Mouse (Mus musculus) ES-CJ7 (cell line): ENCODE data around the gene Gabrb1.

Experiments
- DNase-seq: peaks from one replicate; pipeline ENCODE4 v3.0.0; 2011; ENCODE audit warnings: low read depth, low spot score

Gene Gabrb1

DNA sequence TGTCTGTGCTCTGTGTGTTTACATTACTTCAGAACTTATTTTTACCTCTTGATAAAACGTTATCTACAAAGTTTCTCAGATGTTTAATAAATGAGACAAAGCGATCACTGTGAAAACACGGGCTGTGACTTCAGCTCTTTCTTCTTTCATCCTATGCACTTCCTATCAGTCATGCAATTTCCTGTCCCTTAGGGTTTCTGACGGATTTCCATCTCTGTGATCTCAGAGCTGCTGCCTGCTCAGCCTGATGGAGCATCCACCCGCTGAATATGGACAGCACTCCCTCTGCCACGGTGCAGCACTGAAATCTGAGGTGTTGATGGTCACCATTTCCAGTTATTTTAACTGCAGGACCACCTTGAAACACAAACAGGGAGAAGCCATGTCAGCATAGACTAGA lies 501.6 kb downstream of the Gabrb1 start:
- DNase-seq: no peak

DNA sequence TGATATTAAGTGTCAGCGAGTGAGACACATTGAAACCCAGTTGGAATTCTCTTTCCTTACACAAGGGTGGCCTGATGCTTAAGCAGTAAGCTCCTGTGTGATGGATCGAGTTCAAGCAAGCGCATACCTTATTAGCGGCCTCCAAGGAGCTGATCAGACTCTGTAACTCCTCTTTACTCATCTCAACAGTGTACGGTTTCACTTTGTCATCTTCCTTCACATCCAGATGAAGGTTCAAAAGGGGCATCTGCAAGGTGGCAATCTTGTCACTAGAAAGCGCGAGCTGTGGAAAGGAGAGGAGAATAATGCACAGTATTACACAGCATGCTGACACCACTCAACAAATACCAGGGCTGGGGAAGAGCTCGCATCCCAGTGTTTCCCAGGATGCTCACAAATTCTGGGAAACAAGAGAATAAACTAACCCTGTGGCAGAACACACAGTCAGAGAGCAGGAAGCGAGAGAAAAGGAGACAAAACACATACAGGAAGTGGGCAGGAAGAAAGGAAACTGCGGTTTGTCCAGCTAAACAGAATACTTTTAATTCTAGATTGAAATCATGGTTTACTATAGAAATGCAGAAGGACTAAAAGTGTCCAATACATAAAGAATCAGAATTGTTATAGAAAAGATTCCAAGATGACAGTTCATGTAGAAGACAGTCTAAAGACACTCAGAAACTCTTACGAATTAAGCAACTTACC lies 503.0 kb downstream of the Gabrb1 start:
- no peak for DNase-seq

DNA sequence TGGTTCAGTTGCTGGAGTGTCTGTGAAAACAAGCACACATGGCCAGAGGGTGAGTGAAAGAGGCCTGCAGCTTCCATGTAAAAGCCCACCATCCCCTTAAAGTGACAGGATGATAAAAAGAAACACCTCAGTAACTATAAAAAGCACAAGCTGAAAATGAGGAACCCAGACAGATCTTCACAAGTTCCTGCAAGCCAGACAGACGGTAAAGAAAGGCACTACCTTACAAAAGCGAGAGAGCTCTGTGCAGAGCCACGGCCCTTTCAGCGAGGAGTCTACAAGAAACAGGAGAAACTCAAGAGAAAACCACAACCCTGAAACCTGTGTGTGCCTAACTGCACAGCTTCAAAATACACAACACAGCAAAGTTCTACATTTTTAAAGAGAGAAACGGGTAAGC lies 504.9 kb downstream of the Gabrb1 start:
- DNase-seq: no peak

DNA sequence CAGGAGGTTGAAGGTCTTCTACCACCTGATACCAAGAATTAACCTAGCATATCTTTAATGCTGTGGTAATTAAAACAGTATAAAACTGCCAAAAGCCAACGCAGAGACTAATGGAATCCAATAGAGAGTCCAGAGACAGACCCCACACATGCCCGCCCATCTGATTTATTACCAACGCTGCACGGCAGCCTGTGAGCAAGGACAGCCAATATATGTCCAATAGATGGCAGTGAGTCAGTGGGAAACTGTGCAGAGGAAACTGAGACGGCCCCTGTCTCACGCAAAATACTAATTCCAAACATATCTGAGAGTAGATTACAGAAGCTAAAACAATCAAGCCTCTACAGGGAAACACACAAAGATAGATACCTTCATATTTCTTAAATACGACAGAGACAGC lies 506.5 kb downstream of the Gabrb1 start:
- no peak for DNase-seq

DNA sequence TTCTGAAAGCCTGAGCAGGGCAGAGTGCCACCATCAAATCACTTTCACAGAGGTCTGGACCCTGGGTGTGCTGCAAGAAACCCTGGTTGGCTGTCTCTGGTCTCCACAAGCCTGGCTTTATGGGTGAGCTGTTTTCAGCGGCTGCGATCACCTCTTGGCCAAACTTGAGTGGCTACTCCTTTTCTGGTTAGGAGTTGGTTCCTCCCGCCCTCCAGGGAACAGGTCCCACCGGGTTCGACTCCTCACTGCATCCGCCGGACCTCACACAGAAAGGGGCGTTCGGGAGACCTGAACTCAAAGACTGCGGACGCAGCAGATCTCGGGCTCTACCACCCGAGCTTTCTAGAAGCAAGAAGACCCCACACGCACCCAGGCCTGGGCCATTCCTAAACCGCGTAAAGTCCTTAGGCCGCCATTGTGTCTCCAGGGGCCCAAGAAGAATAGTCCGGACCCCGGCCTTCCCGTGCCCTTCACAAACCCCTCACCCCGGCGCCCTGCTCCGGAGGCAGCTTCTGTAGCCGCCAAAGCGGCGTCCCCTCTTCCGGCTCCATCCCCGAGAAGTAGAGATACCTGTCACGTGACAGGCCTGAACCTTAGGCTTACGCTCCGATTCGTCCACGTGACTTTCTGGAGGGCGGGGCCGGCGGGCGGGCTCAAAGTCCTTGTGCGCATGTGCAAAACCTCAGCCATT lies 509.8 kb downstream of the Gabrb1 start, which contains the start of gene Commd8:
Commd8 (minus strand) TSS at position 596 of the 691 bp plus-strand sequence.
- peak; percentile 96 for DNase-seq

DNA sequence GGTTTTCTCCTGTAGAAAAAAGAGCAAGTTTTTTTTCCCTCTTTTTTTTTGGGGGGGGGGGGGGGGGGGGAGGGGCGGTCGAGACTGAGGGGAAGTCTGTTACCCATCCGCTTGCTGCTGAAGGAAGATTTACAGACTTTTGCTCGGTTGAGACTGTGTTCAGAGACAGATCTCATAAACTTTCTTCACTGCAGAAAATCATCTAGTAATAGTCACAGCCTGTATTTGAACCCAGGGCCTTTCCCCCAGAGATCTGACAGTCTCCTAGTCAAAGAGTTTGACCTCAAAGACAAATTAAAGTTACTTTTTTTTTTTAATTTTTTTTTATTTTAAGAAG lies 510.3 kb downstream of the Gabrb1 start:
- no peak for DNase-seq

DNA sequence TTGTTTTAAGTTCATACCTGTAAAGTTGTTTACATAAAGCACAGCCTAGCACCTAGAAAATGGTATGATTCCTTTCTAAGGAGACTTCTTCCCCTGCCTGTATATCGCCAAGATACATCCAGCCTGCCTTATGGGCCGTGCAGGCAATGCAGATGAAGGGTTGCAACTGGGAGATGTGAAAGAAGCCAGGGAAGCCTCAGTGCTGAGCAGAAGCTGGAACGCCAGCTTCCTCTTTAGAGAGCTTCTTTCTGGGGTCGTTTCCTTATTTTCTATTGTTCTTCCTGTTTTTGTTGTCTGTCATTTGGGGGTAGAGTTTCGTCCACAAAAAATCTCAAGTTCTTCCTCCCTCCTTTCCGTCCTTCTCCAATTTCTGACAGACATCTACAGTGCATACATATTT lies 512.2 kb downstream of the Gabrb1 start:
- no peak for DNase-seq

DNA sequence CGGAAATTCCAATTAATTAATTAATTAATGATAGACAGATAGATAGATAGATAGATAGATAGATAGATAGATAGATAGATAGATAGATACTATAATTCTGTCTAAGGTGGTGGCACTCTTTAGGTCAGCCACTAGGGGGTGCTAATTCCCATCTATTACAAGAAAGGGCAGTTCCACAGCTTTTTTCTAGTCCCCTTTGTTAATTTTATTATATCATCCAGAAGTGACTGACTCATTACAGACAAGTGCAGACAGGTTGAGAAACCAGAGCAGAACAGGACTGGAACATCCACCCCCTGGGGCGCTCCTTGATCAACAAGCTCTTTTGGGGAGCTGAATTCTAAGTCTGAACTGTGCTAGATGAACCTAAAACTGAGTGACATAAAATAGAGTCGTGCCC lies 514.8 kb downstream of the Gabrb1 start:
- peak; percentile 48 for DNase-seq

DNA sequence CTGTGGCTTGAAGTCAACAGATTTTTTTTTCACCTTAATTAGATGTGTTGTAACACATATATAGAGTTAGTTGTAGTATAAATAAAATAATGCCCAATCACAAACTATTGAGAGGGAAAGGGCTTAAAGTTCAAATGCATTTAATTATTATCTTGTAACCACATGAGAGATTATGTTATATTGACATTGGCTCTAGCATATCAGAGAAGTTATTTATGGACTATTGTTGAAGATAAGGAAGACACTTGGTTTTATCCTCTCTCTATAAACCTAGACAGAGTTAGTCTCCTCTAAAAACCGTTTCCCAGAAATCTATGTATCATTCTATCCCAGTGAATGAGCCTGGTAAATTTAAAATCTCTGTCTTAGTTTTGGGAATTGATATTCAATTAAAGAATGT lies 515.6 kb downstream of the Gabrb1 start:
- no peak for DNase-seq

DNA sequence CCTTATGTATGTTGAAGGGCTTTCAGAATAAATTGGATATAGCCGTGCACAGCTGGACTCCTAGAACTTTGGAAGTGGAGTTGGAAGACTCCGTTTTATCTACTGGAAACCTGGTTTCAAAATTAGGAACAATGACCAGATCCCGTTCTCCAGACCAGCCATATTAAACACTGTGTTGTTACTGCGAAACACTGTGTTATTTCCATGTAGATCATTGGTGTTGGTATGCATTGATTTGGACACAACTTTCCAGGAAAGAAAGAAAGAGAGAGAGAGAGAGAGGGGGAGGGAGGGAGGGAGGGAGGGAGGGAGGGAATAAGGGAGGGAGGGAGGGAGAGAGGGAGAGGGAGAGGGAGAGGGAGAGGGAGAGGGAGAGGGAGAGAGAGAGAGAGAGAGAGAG lies 517.1 kb downstream of the Gabrb1 start:
- no peak for DNase-seq

DNA sequence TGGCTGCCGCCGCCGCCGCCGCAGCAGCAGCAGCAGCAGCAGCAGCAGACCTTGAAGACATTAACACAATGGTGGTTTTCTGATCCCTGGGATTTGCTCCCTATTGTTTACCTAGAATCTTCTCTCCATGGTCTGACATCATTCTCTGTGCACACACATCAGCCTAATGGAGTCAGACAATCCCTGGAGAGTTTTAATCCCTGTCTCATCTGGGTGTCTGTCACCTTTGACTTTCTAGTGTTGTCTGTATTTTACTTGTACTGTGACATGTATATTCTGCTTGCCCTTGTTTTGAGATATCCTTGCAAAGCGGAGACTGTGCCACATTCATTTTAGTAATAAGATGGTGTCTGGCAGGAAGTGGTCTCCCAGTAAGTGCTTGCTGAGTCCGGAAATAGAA lies 517.6 kb downstream of the Gabrb1 start:
- DNase-seq: peak; percentile 27

DNA sequence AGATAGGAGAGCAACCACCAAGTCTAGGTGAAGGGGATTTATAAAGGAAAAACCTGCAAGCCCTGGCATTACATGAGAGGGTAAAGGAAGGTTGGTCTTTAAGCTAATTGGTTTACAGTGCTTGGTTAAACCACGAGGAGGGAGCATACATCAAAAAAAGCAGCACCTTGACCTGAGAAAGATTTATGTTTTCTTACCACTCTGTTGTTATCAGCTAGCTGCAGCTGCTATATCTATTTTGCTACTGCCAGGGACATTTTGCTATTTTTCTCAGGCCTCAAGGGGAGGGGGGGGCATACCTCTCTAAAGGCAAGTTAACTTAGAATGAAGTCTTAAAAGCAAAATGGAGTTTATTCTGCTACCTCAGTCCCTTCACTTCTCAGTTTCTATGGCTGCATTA lies 523.3 kb downstream of the Gabrb1 start:
- no peak for DNase-seq

DNA sequence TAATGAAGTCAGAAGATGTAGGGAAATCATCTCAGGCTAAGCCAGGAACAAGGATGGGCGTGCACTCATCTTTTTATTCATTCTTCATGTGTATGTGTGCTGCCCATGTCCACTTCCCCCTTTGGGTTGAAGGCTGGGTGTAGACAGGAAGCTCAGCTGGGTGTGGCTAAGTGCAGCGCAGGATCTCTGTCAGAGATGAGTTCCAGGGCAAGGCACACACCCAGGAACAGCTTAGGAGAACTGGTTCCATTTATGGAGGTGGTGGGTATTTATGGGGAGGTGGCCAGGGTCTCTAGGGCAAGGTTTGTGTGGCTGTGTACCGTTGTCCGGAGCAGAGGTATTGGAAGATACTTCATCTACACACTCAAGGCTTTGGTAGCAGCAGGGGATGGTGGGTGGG lies 524.9 kb downstream of the Gabrb1 start:
- no peak for DNase-seq

DNA sequence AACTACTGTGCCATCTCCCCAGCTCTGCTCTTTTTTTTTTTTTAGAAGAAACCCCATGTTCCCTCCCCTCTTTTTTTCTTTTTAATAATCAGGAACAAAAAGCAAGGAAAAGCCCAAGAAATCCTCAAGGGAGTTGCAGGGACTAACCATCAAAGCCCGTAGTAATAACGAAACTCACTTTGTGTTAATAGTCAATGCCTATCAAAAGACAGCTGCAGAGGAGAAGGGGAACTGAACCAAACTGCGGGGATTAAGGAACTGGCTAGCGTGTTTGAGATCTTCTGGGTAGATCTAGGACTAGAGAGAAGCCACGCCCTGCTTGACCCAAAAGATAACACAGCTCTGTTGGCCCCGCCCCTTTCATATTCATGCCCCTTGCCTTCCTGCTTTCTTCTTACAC lies 526.0 kb downstream of the Gabrb1 start:
- no peak for DNase-seq

DNA sequence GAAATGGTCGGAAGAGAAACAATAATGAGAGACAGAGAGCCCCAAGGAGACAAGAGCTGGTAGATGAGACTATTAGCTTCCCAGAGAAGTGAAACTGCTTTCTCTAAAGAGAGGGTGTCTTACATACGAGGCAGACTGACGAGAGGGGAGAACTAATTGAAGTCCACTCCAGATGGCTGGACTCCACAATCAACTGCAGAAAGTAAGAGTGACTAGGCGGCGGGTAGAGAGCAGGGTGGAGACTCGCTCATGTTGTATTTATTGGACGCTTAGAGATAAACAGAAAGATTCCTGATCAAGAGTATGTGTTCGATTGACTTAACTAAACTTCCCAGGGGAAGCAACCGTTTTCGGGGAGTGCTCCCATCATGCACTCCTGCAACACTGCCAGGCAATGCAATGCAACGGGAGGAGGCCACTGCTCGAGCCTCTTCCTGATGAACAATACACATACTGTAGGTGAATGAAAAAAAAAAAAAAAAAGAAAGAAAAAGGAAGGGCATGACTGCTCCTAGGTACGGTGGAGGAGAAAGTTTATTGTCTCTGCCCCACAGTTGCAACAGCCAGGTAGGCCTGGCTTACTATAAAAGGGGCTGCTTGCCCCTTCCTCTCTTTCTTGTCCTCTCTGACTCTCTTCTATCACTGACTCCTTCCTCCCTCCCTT lies 526.7 kb downstream of the Gabrb1 start:
- no peak for DNase-seq

DNA sequence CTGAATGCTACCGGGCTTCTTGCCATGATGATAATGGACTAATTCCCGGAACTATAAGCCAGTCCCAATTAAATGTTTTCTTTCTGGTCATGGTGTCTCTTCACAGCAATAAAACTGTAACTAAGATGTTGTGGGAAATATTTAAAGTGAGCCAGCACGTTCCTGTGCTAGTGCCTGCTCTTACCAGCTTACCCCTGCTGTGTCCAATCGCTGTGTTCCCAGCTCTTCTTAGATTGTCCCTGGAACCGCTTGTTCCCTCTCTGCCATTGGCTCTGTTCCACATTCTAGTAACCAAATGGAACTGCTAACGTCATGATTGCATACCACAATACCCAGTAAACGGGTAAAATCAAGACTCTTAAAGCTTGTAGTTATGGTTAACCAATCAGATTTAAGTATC lies 533.2 kb downstream of the Gabrb1 start:
- no peak for DNase-seq

DNA sequence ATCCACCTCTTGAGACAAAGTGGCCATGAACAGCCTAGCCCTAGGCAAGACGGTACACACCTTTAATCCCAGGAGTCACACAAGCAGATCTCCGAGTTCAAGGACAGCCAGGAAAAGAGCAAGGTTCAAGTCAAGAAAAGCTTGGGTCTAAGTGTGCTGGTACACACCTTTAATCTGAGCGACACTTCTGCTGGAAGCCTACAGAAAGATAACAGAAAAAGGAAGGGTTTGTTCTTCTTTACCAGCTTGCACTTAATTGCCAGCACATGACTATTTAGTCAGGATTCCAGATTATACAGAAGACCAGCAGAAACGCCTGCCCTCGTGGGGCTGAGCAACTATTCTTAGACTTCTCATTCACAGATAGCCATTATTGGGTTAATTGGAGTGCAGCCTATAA lies 534.0 kb downstream of the Gabrb1 start:
- DNase-seq: no peak

DNA sequence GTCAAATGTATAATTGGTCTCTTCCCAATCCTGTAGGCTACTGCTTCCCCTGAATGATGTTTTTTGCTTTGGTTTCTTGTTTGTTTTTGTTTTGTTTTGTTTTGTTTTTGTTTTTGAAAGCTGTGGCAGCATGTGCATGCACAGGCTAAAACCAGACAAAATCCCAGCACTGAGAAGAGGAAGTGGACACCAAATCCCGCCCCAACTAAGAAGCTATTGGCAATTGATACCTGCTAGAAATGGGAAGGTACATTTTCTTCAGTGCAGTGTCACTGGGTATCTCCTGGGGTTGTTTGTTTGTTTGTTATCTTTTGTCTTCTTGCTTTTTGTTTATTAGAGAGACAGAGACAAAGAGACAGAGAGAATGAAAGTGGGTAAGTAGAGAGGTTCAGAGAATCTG lies 537.5 kb downstream of the Gabrb1 start:
- no peak for DNase-seq
